Mouse (Mus musculus) thymus, adult 2 months (tissue): ENCODE measurements around the gene Olfr66.

ENCODE experiments used
- CTCF ChIP-seq: fragments of 200-500 bp; IDR thresholded peaks from 2 replicates; pipeline ENCODE4 v1.5.1; 2012; ENCODE audit warnings: mild to moderate bottlenecking, control low read depth, low read length, moderate library complexity, borderline replicate concordance; ENCODE audit not compliant: control insufficient read depth, poor library complexity, insufficient read depth; ENCODE audit errors: extremely low read depth
- POLR2A ChIP-seq: fragments of 200-500 bp; IDR thresholded peaks from 2 replicates; pipeline ENCODE4 v1.6.1; 2012; ENCODE audit warnings: mild to moderate bottlenecking, low read length, control low read depth, moderate library complexity; ENCODE audit not compliant: control insufficient read depth, poor library complexity, insufficient read depth; ENCODE audit errors: extremely low read depth

- TF ChIP-seq CTCF (no peak), POLR2A (no peak)
These were observed 27.0 kb upstream of the Olfr66 start for GRCm38 (mm10) chr7:103912969-103913511.
